Mouse (Mus musculus) erythroblast, adult 5-6 weeks (primary cell): ENCODE data around the gene Mageb18. TPM values are rescaled to one million over a fixed set of nuclear protein-coding genes. Genes with fewer than 3 reads are reported as not detected.
"Not testable (repeated sequence)": the region's sequence is repeated elsewhere in the genome, so short reads cannot be mapped to it uniquely, and the experiment has no call there.

Source experiments
- ATAC-seq: replicated peaks from 2 replicates; pipeline ENCODE4 v1.8.0; 2016; ENCODE audit warnings: moderate number of reproducible peaks, mild to moderate bottlenecking, moderate TSS enrichment, inconsistent platforms; ENCODE audit not compliant: poor library complexity, low FRiP score, severe bottlenecking
- total RNA-seq, 2 experiments: library from RNA; stranded (forward) in 1 of 2; stranded (reverse) in 1 of 2; fragments of 150-400 nt in 1 of 2; fragments of 200-764, 138-1000 nt in 1 of 2; gene quantifications; 2 replicates each; pipeline versions ENCODE4 v1.2.3 to v1.2.4; 2015 to 2017; ENCODE audit warnings: low replicate concordance in 2 of 2

Mageb18 gene
- total RNA-seq (2015; ENCODE audit: low replicate concordance) = not detected in 2 replicates
- not detected in 2 replicates for total RNA-seq (2017; ENCODE audit: low replicate concordance)

GRCm38 (mm10) chrX:92599472-92599871, at the start of gene Mageb18:
Gene Mageb18, minus strand, starts transcription at chrX:92599572.
- ATAC-seq = no peak

GRCm38 (mm10) chrX:92612788-92613187, 13.4 kb upstream of the Mageb18 start:
- ATAC-seq = no peak

- ATAC-seq = no peak
Measured at GRCm38 (mm10) chrX:92610466-92610865, 11.1 kb upstream of the Mageb18 start.

GRCm38 (mm10) chrX:92597324-92597723, 2.0 kb downstream of the Mageb18 start:
- no peak for ATAC-seq

- ATAC-seq = no peak
Measured at GRCm38 (mm10) chrX:92527826-92528225, 71.5 kb downstream of the Mageb18 start.

GRCm38 (mm10) chrX:92498254-92498653, 101.1 kb downstream of the Mageb18 start:
- ATAC-seq = no peak

- not testable (repeated sequence) for ATAC-seq
Measured at GRCm38 (mm10) chrX:92489649-92490048, 109.7 kb downstream of the Mageb18 start, which contains the start of gene Gm5941. Gene Gm5941, plus strand, starts transcription at chrX:92489949.

- no peak for ATAC-seq
Measured at GRCm38 (mm10) chrX:92464773-92465172, 134.6 kb downstream of the Mageb18 start.

- ATAC-seq = no peak
Measured at GRCm38 (mm10) chrX:92460496-92460895, 138.9 kb downstream of the Mageb18 start.

GRCm38 (mm10) chrX:92387384-92387783, 212.0 kb downstream of the Mageb18 start:
- ATAC-seq = no peak

- ATAC-seq = no peak
Measured at GRCm38 (mm10) chrX:92342924-92343323, 256.4 kb downstream of the Mageb18 start.

- no peak for ATAC-seq
Measured at GRCm38 (mm10) chrX:92340906-92341305, 258.5 kb downstream of the Mageb18 start.

GRCm38 (mm10) chrX:92339551-92339950, 259.8 kb downstream of the Mageb18 start:
- no peak for ATAC-seq

GRCm38 (mm10) chrX:92333459-92333858, 265.9 kb downstream of the Mageb18 start:
- no peak for ATAC-seq

- no peak for ATAC-seq
Measured at GRCm38 (mm10) chrX:92323599-92323998, 275.8 kb downstream of the Mageb18 start.

GRCm38 (mm10) chrX:92280619-92281018, 318.8 kb downstream of the Mageb18 start:
- ATAC-seq = no peak

Other genes with a start within 250 kb of the Mageb18 start
- not detected in 2 replicates for gene Gm5941, start 109.6 kb downstream of the Mageb18 start, total RNA-seq (2015; ENCODE audit: low replicate concordance)
- gene Gm5941, start 109.6 kb downstream of the Mageb18 start, total RNA-seq (2017; ENCODE audit: low replicate concordance) = not detected in 2 replicates